Mouse (Mus musculus) CH12.LX (cell line): ENCODE results near the gene Prrx1. TPM values are rescaled to one million over a fixed set of nuclear protein-coding genes. Genes with fewer than 3 reads are reported as not detected.
A peak's percentile ranks its signal among the peaks of the same experiment; 100 is the strongest.

Experiments
- DNase-seq: peaks from one replicate; pipeline ENCODE4 v3.0.0-alpha.2; 2013; ENCODE audit errors: extremely low read depth
- H3K27ac ChIP-seq: 2 replicates; pipeline ENCODE4 v1.5.1; 2012; ENCODE audit warnings: low read depth, mild to moderate bottlenecking, control low read depth, moderate library complexity; ENCODE audit not compliant: insufficient read depth
- H3K27me3 ChIP-seq: replicated peaks from 2 replicates; pipeline ENCODE3; 2012; ENCODE audit warnings: inconsistent platforms
- H3K36me3 ChIP-seq, 2 experiments: replicated peaks in 1 of 2; 2 replicates each; pipeline versions ENCODE3 to v1.6.1; 2012; ENCODE audit warnings: inconsistent platforms in 1 of 2, low read length in 1 of 2, mild to moderate bottlenecking in 1 of 2, mixed read lengths in 1 of 2, moderate library complexity in 1 of 2; ENCODE audit not compliant: control insufficient read depth in 1 of 2, insufficient read depth in 1 of 2
- H3K4me1 ChIP-seq, 2 experiments: 2 replicates each; pipeline ENCODE4 v1.6.1; 2012; ENCODE audit warnings: inconsistent platforms in 1 of 2, moderate library complexity in 1 of 2; ENCODE audit not compliant: insufficient read depth in 2 of 2, control insufficient read depth in 1 of 2
- H3K4me2 ChIP-seq: 2 replicates; pipeline ENCODE4 v1.6.1; 2012; ENCODE audit warnings: low read depth, mild to moderate bottlenecking, control low read depth; ENCODE audit not compliant: poor library complexity, insufficient read depth, severe bottlenecking
- H3K4me3 ChIP-seq, 3 experiments: fragments of 150-350 bp in 1 of 3; sonication (generic) in 1 of 3; replicated peaks in 1 of 3; 2 replicates each; pipeline versions ENCODE3 to v1.5.1; 2011 to 2012; ENCODE audit warnings: low read depth in 2 of 3, low read length in 2 of 3, mild to moderate bottlenecking in 2 of 3, moderate library complexity in 2 of 3, control low read depth in 1 of 3, improper control_type of control experiment in 1 of 3, inconsistent platforms in 1 of 3, mixed read lengths in 1 of 3; ENCODE audit not compliant: poor library complexity in 1 of 3
- H3K79me2 ChIP-seq: replicated peaks from 2 replicates; pipeline ENCODE4 v1.6.1; 2012; ENCODE audit warnings: mild to moderate bottlenecking, moderate library complexity; ENCODE audit not compliant: control insufficient read depth, poor library complexity, insufficient read depth, severe bottlenecking; ENCODE audit errors: extremely low read depth
- H3K9ac ChIP-seq: 2 replicates; pipeline ENCODE4 v1.6.1; 2012; ENCODE audit warnings: low read depth, mild to moderate bottlenecking, control low read depth, moderate library complexity; ENCODE audit not compliant: insufficient read depth
- H3K9me3 ChIP-seq: replicated peaks from 2 replicates; pipeline ENCODE3; 2012; ENCODE audit warnings: low read length, inconsistent platforms, mixed read lengths
- CHD1 ChIP-seq: IDR thresholded peaks from 2 replicates; pipeline ENCODE4 v1.6.1; 2012; ENCODE audit warnings: low read depth, low read length, improper control_type of control experiment, inconsistent platforms
- CHD2 ChIP-seq: IDR thresholded peaks from 2 replicates; pipeline ENCODE4 v1.6.1; 2011; ENCODE audit warnings: low read length, improper control_type of control experiment
- CTCF ChIP-seq, 2 experiments: IDR thresholded peaks in 1 of 2; conservative IDR thresholded peaks in 1 of 2; 2 replicates each; pipeline ENCODE4 v1.5.1; 2011 to 2012; ENCODE audit warnings: low read depth in 2 of 2, low read length in 2 of 2, improper control_type of control experiment in 1 of 2, inconsistent platforms in 1 of 2, mild to moderate bottlenecking in 1 of 2, moderate library complexity in 1 of 2
- ELF1 ChIP-seq: IDR thresholded peaks from 2 replicates; pipeline ENCODE4 v1.6.1; 2014; ENCODE audit warnings: low read depth, mild to moderate bottlenecking, inconsistent platforms, low read length, improper control_type of control experiment
- ETS1 ChIP-seq: conservative IDR thresholded peaks from 2 replicates; pipeline ENCODE4 v1.6.1; 2012; ENCODE audit warnings: low read depth, mild to moderate bottlenecking, inconsistent platforms, low read length, improper control_type of control experiment, moderate library complexity
- HCFC1 ChIP-seq: IDR thresholded peaks from 2 replicates; pipeline ENCODE4 v1.6.1; 2012; ENCODE audit warnings: low read depth, mild to moderate bottlenecking, inconsistent platforms, low read length, improper control_type of control experiment
- JUN ChIP-seq: IDR thresholded peaks from 2 replicates; pipeline ENCODE4 v1.6.1; 2011; ENCODE audit warnings: low read depth, mild to moderate bottlenecking, low read length, improper control_type of control experiment, moderate library complexity; ENCODE audit not compliant: insufficient read depth
- KAT2A ChIP-seq: IDR thresholded peaks from 2 replicates; pipeline ENCODE4 v1.6.1; 2012; ENCODE audit warnings: low read length, improper control_type of control experiment, inconsistent platforms; ENCODE audit not compliant: insufficient replicate concordance
- MAX ChIP-seq: IDR thresholded peaks from 2 replicates; pipeline ENCODE4 v1.6.1; 2011; ENCODE audit warnings: low read length, improper control_type of control experiment
- MAZ ChIP-seq: IDR thresholded peaks from 2 replicates; pipeline ENCODE4 v1.6.1; 2012; ENCODE audit warnings: low read depth, mild to moderate bottlenecking, inconsistent platforms, low read length, improper control_type of control experiment, moderate library complexity
- MYC ChIP-seq: IDR thresholded peaks from 2 replicates; pipeline ENCODE4 v1.6.1; 2011; ENCODE audit warnings: low read depth, mild to moderate bottlenecking, improper control_type of control experiment, low read length
- NELFE ChIP-seq: IDR thresholded peaks from 2 replicates; pipeline ENCODE4 v1.6.1; 2011; ENCODE audit warnings: low read depth, low read length, improper control_type of control experiment
- NRF1 ChIP-seq: IDR thresholded peaks from 2 replicates; pipeline ENCODE4 v1.6.1; 2014; ENCODE audit warnings: low read depth, mild to moderate bottlenecking, inconsistent platforms, low read length, improper control_type of control experiment, moderate library complexity
- PAX5 ChIP-seq: IDR thresholded peaks from 2 replicates; pipeline ENCODE4 v1.6.1; 2012; ENCODE audit warnings: low read length, inconsistent platforms, mixed read lengths
- SIN3A ChIP-seq: IDR thresholded peaks from 2 replicates; pipeline ENCODE4 v1.6.1; 2012; ENCODE audit warnings: low read length, improper control_type of control experiment, inconsistent platforms
- TBP ChIP-seq: conservative IDR thresholded peaks from 2 replicates; pipeline ENCODE4 v1.6.1; 2011; ENCODE audit warnings: low read depth, low read length, improper control_type of control experiment
- UBTF ChIP-seq: IDR thresholded peaks from 2 replicates; pipeline ENCODE4 v1.6.1; 2012; ENCODE audit warnings: low read depth, mild to moderate bottlenecking, inconsistent platforms, low read length, improper control_type of control experiment, moderate library complexity
- USF1 ChIP-seq: IDR thresholded peaks from 2 replicates; pipeline ENCODE4 v1.6.1; 2014; ENCODE audit warnings: low read depth, mild to moderate bottlenecking, inconsistent platforms, low read length, improper control_type of control experiment
- USF2 ChIP-seq: conservative IDR thresholded peaks from 2 replicates; pipeline ENCODE4 v1.6.1; 2011; ENCODE audit warnings: low read depth, low read length, improper control_type of control experiment
- dilution Hi-C: fragments of 300-500 bp; cut with MboI; formaldehyde crosslinking; loops from 2 replicates; pipeline ENCODE4 v1.14.3; 2020; ENCODE audit warnings: low sequenced_read_pairs; ENCODE audit not compliant: extremely low pct_unique_long_range_greater_than_20kb, extremely low pct_ligation_motif_present
- in situ Hi-C: fragments of 300-500 bp; cut with MboI; formaldehyde crosslinking; loops from 3 replicates; pipeline ENCODE4 v1.14.3; 2019; ENCODE audit warnings: low sequenced_read_pairs, low pct_ligation_motif_present, low pct_unique_long_range_greater_than_20kb, mixed read lengths
- polyA plus RNA-seq: library from polyadenylated mRNA; unstranded; fragments of >175 nt; gene quantifications from 2 replicates; pipeline ENCODE4 v1.2.1, GENCODE M21; 2012; ENCODE audit warnings: low read depth; ENCODE audit not compliant: insufficient read length
- total RNA-seq, 2 experiments: library from RNA; depleted of rRNA; stranded (reverse); fragments of 300-350 nt in 1 of 2; fragments of >200 nt in 1 of 2; gene quantifications; 2 replicates each; pipeline ENCODE4 v1.2.3; 2012 to 2014

The Prrx1 gene
- total and polyA plus RNA-seq, 3 experiments: not detected

GRCm38 (mm10) chr1:163307706-163308105 lies 5.8 kb downstream of the Prrx1 start:
- TF ChIP-seq NELFE: no peak
- no peak for TF ChIP-seq CHD2
- TF ChIP-seq KAT2A: no peak
- TF ChIP-seq USF2: no peak
- no peak for TF ChIP-seq NRF1
- no peak for TF ChIP-seq MYC
- no peak for TF ChIP-seq ELF1
- no peak for TF ChIP-seq ETS1
- no peak for TF ChIP-seq SIN3A
- TF ChIP-seq PAX5: no peak
- no peak for TF ChIP-seq TBP
- TF ChIP-seq MAZ: no peak
- no peak for TF ChIP-seq UBTF
- TF ChIP-seq CHD1: no peak
- TF ChIP-seq USF1: no peak
- no peak for TF ChIP-seq MAX
- no peak for TF ChIP-seq JUN
- no peak for TF ChIP-seq HCFC1
- TF ChIP-seq CTCF (conservative IDR thresholded peaks at IDR 0.05 in 1 of 2, IDR thresholded peaks at IDR 0.05 in 1 of 2; ENCODE audit: low read depth in 2 of 2, low read length in 2 of 2): no peak
- peaks cover 0 to 7% of the 10 kb centered on the region in 2 experiments; a peak in 2 of 4 replicates for H3K4me1 ChIP-seq
- H3K4me3 ChIP-seq: no peak overlapping the region
- dilution Hi-C loops (no loop called here), in situ Hi-C loops (no loop called here)
- H3K27ac ChIP-seq: no peak overlapping the region
- no peaks in the 10 kb centered on the region for H3K9me3 ChIP-seq
- no peaks in the 10 kb centered on the region for H3K36me3 ChIP-seq
- no peaks in the 10 kb centered on the region for H3K27me3 ChIP-seq
- DNase-seq: no peak
- H3K9ac ChIP-seq: no peak overlapping the region
- no peak overlapping the region for H3K4me2 ChIP-seq
- no peaks in the 10 kb centered on the region for H3K79me2 ChIP-seq

- peak in 1 of 2 experiments; percentile 15; a peak in 2 of 4 replicates for TF ChIP-seq CTCF (conservative IDR thresholded peaks at IDR 0.05 in 1 of 2, IDR thresholded peaks at IDR 0.05 in 1 of 2; ENCODE audit: low read depth in 2 of 2, low read length in 2 of 2)
- TF ChIP-seq HCFC1: no peak
- in situ Hi-C loops: no loop called here
Observed at GRCm38 (mm10) chr1:163305956-163306355, 7.6 kb downstream of the Prrx1 start.

More at GRCm38 (mm10) chr1:163305956-163306355, 7.6 kb downstream of the Prrx1 start:
- no peak for DNase-seq
- no peaks in the 10 kb centered on the region for H3K4me1 ChIP-seq
- H3K27me3 ChIP-seq: no peaks in the 10 kb centered on the region
- no peak overlapping the region for H3K4me2 ChIP-seq
- no peak overlapping the region for H3K4me3 ChIP-seq
- H3K27ac ChIP-seq: no peak overlapping the region
- H3K36me3 ChIP-seq: no peaks in the 10 kb centered on the region
- dilution Hi-C loops: no loop called here
- H3K79me2 ChIP-seq: no peaks in the 10 kb centered on the region
- H3K9me3 ChIP-seq: no peaks in the 10 kb centered on the region
- no peak overlapping the region for H3K9ac ChIP-seq
